Mouse (Mus musculus): ENCODE results near the gene Sae1.
"Not testable (repeated sequence)": the region's sequence is repeated elsewhere in the genome, so short reads cannot be mapped to it uniquely, and the experiment has no call there.

The Sae1 gene

GRCm38 (mm10) chr7:16312011-16312671 lies 75.5 kb downstream of the Sae1 start:
- intact Hi-C loops (cut with DNase I) = loop anchor here (2.0 kb wide), 1 partner anchor 17 kb away; no protein-coding TSS in a partner anchor

GRCm38 (mm10) chr7:16311453-16312004 lies 76.1 kb downstream of the Sae1 start:
- intact Hi-C loops (cut with DNase I) = loop anchor here (2.0 kb wide), 1 partner anchor 17 kb away; no protein-coding TSS in a partner anchor

GRCm38 (mm10) chr7:16310521-16311452 lies 76.8 kb downstream of the Sae1 start:
- intact Hi-C loops (cut with DNase I) = no loop called here

- intact Hi-C loops (cut with DNase I) = no loop called here
Measured at GRCm38 (mm10) chr7:16310020-16310520, 77.5 kb downstream of the Sae1 start.

GRCm38 (mm10) chr7:16309318-16310019 lies 78.1 kb downstream of the Sae1 start:
- intact Hi-C loops (cut with DNase I) = no loop called here

GRCm38 (mm10) chr7:16308555-16309317 lies 78.9 kb downstream of the Sae1 start:
- intact Hi-C loops (cut with DNase I) = no loop called here

- intact Hi-C loops (cut with DNase I) = not testable (repeated sequence)
Measured at GRCm38 (mm10) chr7:16308093-16308492, 79.5 kb downstream of the Sae1 start, which contains the start of gene Bbc3. TSS of gene Bbc3 (plus strand) at chr7:16308393.

- intact Hi-C loops (cut with DNase I) = not testable (repeated sequence)
Measured at GRCm38 (mm10) chr7:16307141-16307540, 80.5 kb downstream of the Sae1 start.

- intact Hi-C loops (cut with DNase I) = loop anchor here (10.0 kb wide), 1 partner anchor 165 kb away; no protein-coding TSS in a partner anchor
Measured at GRCm38 (mm10) chr7:16299419-16300035, 88.1 kb downstream of the Sae1 start.

GRCm38 (mm10) chr7:16298927-16299326 lies 88.7 kb downstream of the Sae1 start:
- intact Hi-C loops (cut with DNase I) = loop anchor here (10.0 kb wide), 1 partner anchor 166 kb away; no protein-coding TSS in a partner anchor

- intact Hi-C loops (cut with DNase I) = loop anchor here (10.0 kb wide), 1 partner anchor 167 kb away; no protein-coding TSS in a partner anchor
Measured at GRCm38 (mm10) chr7:16297616-16298015, 90.0 kb downstream of the Sae1 start.

- intact Hi-C loops (cut with DNase I) = loop anchor here (10.0 kb wide), 1 partner anchor 168 kb away; no protein-coding TSS in a partner anchor
Measured at GRCm38 (mm10) chr7:16296766-16297390, 90.7 kb downstream of the Sae1 start.

- intact Hi-C loops (cut with DNase I) = loop anchor here (10.0 kb wide), 1 partner anchor 169 kb away; no protein-coding TSS in a partner anchor
Measured at GRCm38 (mm10) chr7:16296146-16296545, 91.5 kb downstream of the Sae1 start.

- intact Hi-C loops (cut with DNase I) = loop anchor here (2.0 to 10.0 kb wide), 3 partner anchors 17 to 169 kb away; no protein-coding TSS in a partner anchor
Measured at GRCm38 (mm10) chr7:16295321-16295900, 92.2 kb downstream of the Sae1 start.

- intact Hi-C loops (cut with DNase I) = loop anchor here (1.0 to 10.0 kb wide), 4 partner anchors 18 to 170 kb away; no protein-coding TSS in a partner anchor
Measured at GRCm38 (mm10) chr7:16294837-16295236, 92.8 kb downstream of the Sae1 start.

- intact Hi-C loops (cut with DNase I) = loop anchor here (1.0 to 10.0 kb wide), 4 partner anchors 18 to 170 kb away; no protein-coding TSS in a partner anchor
Measured at GRCm38 (mm10) chr7:16294346-16294745, 93.3 kb downstream of the Sae1 start.

- intact Hi-C loops (cut with DNase I) = no loop called here
Measured at GRCm38 (mm10) chr7:16287791-16288190, 99.8 kb downstream of the Sae1 start.

GRCm38 (mm10) chr7:16287016-16287415 lies 100.6 kb downstream of the Sae1 start:
- intact Hi-C loops (cut with DNase I) = no loop called here
